Mouse (Mus musculus): ENCODE results near the gene Tmem247. TPM values are rescaled to one million over a fixed set of nuclear protein-coding genes. Genes with fewer than 3 reads are reported as not detected.

Tmem247 gene
- polyA plus RNA-seq, 1 experiment from 2014 or later = not detected

DNA sequence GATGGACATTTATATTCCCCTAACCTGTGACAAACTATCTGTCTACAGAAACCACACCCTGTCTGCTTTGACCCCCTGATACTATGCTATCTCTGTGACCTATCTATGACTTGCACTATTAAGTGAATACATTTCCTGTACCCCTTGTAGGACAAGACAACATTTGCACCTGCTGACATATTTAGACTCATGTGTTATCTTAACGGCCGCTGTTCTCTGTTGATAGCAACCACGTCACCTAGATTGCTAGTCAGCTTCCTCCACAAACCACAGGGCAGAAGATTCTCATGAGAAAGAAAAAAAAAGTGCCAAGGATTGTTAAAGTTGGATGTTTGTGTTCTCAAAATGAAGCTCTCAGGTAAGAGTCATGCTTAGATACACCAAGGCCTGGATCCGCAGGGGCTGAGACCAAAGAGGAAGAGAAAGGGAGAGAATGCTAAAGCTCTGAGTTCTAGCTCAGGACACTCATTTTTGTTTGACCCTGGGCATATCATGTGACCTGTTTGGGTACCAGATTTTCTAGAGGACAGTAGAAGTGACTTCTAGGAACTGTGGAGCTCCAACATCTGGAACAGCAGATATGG lies 36.6 kb upstream of the Tmem247 start:
- Histone ChIP-seq H3K36me3 (replicated peaks; ENCODE audit: insufficient read depth, low read length) (no peaks in the 10 kb centered on the region), H3K27me3 (ENCODE audit: insufficient read depth, low read length) (no peaks in the 10 kb centered on the region), H3K27ac (ENCODE audit: low read depth) (no peak overlapping the region), H3K4me2 (ENCODE audit: low read depth, low read length) (no peak overlapping the region), H3K9me3 (ENCODE audit: low read length) (no peaks in the 10 kb centered on the region), H3K4me3 (ENCODE audit: low read depth, low read length) (no peak overlapping the region), H3K4me1 (ENCODE audit: insufficient read depth) (no peaks in the 10 kb centered on the region), H3K9ac (replicated peaks) (no peak overlapping the region)
- no peak for ATAC-seq
- 59% methylated on average over 4 of the region's 4 CpGs for WGBS (ENCODE audit: insufficient replicate concordance)
- no peak for DNase-seq
- TF ChIP-seq EP300 (IDR thresholded peaks at IDR 0.05; ENCODE audit: low read depth) = no peak
- TF ChIP-seq CTCF (IDR thresholded peaks at IDR 0.05; ENCODE audit: low read depth) = no peak

DNA sequence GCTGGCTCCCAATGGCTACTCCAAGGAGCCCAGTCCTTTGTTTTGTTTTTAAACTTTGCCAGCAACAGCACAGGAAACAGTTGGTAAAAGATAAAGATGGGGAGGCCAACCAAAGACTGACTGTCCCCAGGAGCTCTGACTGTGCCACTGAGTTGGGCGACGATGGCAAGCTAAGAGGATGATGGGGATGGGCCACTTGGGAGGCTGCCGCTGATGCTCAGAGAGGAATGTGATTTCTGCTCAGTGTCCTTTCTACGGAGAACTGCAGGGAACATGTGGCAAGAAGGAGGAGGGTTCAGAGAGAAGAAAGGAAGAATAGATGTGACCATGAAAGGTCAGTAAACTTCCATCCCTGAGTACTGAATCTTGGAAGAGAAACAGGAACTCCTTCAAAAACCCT lies 22.0 kb upstream of the Tmem247 start:
- H3K27me3 ChIP-seq (ENCODE audit: insufficient read depth, low read length) = no peaks in the 10 kb centered on the region
- H3K27ac ChIP-seq (ENCODE audit: low read depth) = no peak overlapping the region
- H3K9ac ChIP-seq (replicated peaks) = no peak overlapping the region
- no peak overlapping the region for H3K4me2 ChIP-seq (ENCODE audit: low read depth, low read length)
- H3K4me1 ChIP-seq (ENCODE audit: insufficient read depth) = no peaks in the 10 kb centered on the region
- ATAC-seq (no peak), DNase-seq (no peak)
- H3K9me3 ChIP-seq (ENCODE audit: low read length) = no peaks in the 10 kb centered on the region
- no peaks in the 10 kb centered on the region for H3K36me3 ChIP-seq (replicated peaks; ENCODE audit: insufficient read depth, low read length)
- no peak overlapping the region for H3K4me3 ChIP-seq (ENCODE audit: low read depth, low read length)
- TF ChIP-seq EP300 (IDR thresholded peaks at IDR 0.05; ENCODE audit: low read depth) = no peak
- 62% methylated on average over 4 of the region's 4 CpGs for WGBS (ENCODE audit: insufficient replicate concordance)

DNA sequence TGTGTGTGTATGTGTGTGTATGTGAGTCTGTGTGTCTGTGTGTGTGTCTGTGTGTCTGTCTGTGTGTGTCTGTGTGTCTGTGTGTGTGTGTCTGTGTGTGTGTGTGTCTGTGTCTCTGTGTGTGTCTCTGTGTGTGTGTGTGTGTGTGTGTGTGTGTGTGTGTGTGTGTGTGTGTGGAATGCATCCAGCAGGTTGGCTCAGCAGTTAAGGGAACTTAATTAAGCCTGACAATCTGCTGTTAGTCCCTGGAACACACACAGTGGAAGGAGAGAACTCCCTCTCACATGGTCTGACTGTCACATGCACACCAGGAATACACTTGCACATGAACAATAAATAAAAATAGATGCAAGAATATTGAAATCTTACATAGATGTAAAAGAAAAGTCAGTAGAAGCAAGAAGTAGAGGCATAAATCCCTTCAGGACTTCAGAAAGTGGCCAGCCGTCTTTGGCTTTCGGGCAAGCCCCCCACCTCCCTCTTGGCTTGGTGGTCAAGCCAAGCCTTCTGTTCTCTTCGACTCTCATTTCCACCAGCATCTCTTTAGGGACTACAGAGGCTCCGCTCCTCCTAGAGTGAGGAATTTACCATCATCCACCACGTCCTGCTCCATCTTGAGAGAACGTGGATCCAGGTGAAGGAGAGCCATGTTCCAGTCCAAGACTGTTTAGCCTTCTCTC lies 19.5 kb upstream of the Tmem247 start:
- 87% methylated on average over 6 of the region's 6 CpGs for WGBS (ENCODE audit: insufficient replicate concordance)
- H3K4me1 ChIP-seq (ENCODE audit: insufficient read depth) = peaks cover 4% of the 10 kb centered on the region; the same call in 1 of the 2 replicates
- DNase-seq = no peak

DNA sequence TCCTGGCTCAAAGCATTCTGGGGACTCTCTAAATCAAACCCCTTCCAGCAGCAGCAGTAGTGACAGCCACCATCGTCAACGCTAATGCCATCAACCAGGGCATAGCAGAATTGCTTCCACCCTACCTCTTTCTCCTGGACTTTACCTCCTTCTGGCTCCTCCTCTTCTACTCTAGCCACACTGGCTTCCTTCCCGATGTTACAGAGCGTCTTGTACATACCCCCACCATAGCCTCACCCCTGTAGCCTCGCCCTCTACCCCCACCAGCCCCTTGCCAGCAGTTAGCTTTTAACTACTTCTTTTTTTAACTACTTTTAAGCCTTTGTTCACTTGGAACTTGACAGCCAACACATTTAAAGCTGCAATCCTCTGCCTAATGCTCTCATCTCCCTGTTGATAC lies 17.3 kb upstream of the Tmem247 start:
- Histone ChIP-seq H3K4me3 (ENCODE audit: low read depth, low read length) (no peak overlapping the region), H3K4me2 (ENCODE audit: low read depth, low read length) (no peak overlapping the region), H3K27ac (ENCODE audit: low read depth) (no peak overlapping the region), H3K9ac (replicated peaks) (no peak overlapping the region), H3K36me3 (replicated peaks; ENCODE audit: insufficient read depth, low read length) (no peaks in the 10 kb centered on the region), H3K4me1 (ENCODE audit: insufficient read depth) (peaks cover 19% of the 10 kb centered on the region), H3K9me3 (ENCODE audit: low read length) (no peaks in the 10 kb centered on the region), H3K27me3 (ENCODE audit: insufficient read depth, low read length) (no peaks in the 10 kb centered on the region)
- whole genome bisulfite sequencing (ENCODE audit: insufficient replicate concordance) = 46% methylated on average over 5 of the region's 5 CpGs
- DNase-seq (no peak), ATAC-seq (no peak)
- TF ChIP-seq EP300 (IDR thresholded peaks at IDR 0.05; ENCODE audit: low read depth) (no peak), CTCF (IDR thresholded peaks at IDR 0.05; ENCODE audit: low read depth) (no peak)

More for the DNA sequence above, 19.5 kb upstream of the Tmem247 start:
- Histone ChIP-seq H3K9me3 (ENCODE audit: low read length) (no peaks in the 10 kb centered on the region), H3K36me3 (replicated peaks; ENCODE audit: insufficient read depth, low read length) (no peaks in the 10 kb centered on the region), H3K27me3 (ENCODE audit: insufficient read depth, low read length) (no peaks in the 10 kb centered on the region), H3K4me3 (ENCODE audit: low read depth, low read length) (no peak overlapping the region), H3K27ac (ENCODE audit: low read depth) (no peak overlapping the region), H3K9ac (replicated peaks) (no peak overlapping the region), H3K4me2 (ENCODE audit: low read depth, low read length) (no peak overlapping the region)
- no peak for TF ChIP-seq CTCF (IDR thresholded peaks at IDR 0.05; ENCODE audit: low read depth)
- TF ChIP-seq EP300 (IDR thresholded peaks at IDR 0.05; ENCODE audit: low read depth) = no peak
- no peak for ATAC-seq

DNA sequence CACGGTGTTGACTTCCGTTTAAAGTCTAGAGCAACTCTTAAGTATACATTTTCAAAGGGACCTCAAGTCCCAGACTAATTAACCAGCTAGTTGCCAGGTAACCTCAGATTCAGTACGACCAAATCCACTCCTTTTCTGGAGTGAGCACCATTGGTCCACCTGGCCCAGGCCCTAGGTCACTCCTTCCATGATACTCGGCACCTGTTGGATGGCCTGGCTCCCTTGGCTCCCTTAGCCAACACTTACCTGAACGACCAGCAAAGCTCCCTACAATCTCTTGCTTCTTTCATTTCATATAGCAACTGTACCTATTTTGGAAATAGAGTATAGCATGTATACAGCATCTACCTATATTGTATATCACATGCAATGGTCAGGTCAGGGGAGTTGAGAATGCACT lies 16.6 kb upstream of the Tmem247 start:
- Histone ChIP-seq H3K36me3 (replicated peaks; ENCODE audit: insufficient read depth, low read length) (no peaks in the 10 kb centered on the region), H3K4me3 (ENCODE audit: low read depth, low read length) (no peak overlapping the region), H3K9me3 (ENCODE audit: low read length) (no peaks in the 10 kb centered on the region), H3K4me2 (ENCODE audit: low read depth, low read length) (no peak overlapping the region), H3K27me3 (ENCODE audit: insufficient read depth, low read length) (no peaks in the 10 kb centered on the region), H3K27ac (ENCODE audit: low read depth) (no peak overlapping the region), H3K4me1 (ENCODE audit: insufficient read depth) (peaks cover 26% of the 10 kb centered on the region), H3K9ac (replicated peaks) (no peak overlapping the region)
- no peak for DNase-seq
- no peak for ATAC-seq
- TF ChIP-seq CTCF (IDR thresholded peaks at IDR 0.05; ENCODE audit: low read depth) = no peak
- no peak for TF ChIP-seq EP300 (IDR thresholded peaks at IDR 0.05; ENCODE audit: low read depth)
- WGBS (ENCODE audit: insufficient replicate concordance) = 78% methylated on average over 5 of the region's 5 CpGs

DNA sequence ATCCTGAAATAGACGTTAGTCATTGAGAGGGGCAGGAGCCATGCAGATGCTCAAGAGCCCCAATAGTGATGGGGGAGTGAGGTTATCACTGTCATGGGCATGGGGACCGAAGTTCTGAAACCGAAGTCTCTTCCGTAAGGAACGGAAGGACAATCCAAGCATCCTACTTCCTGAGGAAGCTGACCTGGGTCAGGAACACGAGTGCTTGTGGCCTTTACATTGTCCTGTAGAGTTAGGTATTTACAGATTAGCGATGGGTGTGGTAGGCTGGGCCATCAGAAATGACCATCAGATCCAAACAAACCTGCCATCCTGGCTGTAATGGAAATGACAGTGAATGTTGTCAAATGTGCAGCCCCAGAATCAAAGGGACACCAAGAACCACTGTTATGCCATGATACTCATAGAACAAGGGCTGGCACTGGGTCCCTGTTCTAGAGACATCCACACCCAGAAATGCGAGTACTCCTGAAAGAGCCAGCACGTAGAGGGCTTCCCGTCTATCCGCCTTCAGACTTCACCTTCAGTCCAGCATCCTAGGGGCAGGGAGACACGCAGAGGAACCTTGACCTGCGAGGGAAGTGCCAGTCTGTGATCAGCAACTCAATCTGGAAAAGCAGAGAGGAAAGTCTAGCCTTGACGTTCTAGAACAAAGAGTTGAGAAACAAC lies 14.6 kb upstream of the Tmem247 start:
- ATAC-seq (no peak), DNase-seq (no peak)
- Histone ChIP-seq H3K4me3 (ENCODE audit: low read depth, low read length) (no peak overlapping the region), H3K4me2 (ENCODE audit: low read depth, low read length) (no peak overlapping the region), H3K36me3 (replicated peaks; ENCODE audit: insufficient read depth, low read length) (no peaks in the 10 kb centered on the region), H3K9me3 (ENCODE audit: low read length) (no peaks in the 10 kb centered on the region), H3K9ac (replicated peaks) (no peak overlapping the region), H3K4me1 (ENCODE audit: insufficient read depth) (peaks cover 28% of the 10 kb centered on the region), H3K27ac (ENCODE audit: low read depth) (no peak overlapping the region), H3K27me3 (ENCODE audit: insufficient read depth, low read length) (no peaks in the 10 kb centered on the region)
- TF ChIP-seq EP300 (IDR thresholded peaks at IDR 0.05; ENCODE audit: low read depth) (no peak), CTCF (IDR thresholded peaks at IDR 0.05; ENCODE audit: low read depth) (no peak)
- 80% methylated on average over 14 of the region's 14 CpGs for WGBS (ENCODE audit: insufficient replicate concordance)
